Mouse (Mus musculus): ENCODE measurements around the gene Ift81. TPM values are rescaled to one million over a fixed set of nuclear protein-coding genes. Genes with fewer than 3 reads are reported as not detected.

Ift81 gene
- polyA plus RNA-seq, 1 experiment from 2014 or later: 48.3 TPM

- ChIA-PET POLR2A (no interaction called here), CTCF (interaction anchor here (1.4 kb wide), 1 partner anchor 12 kb away, joined by 3 read pairs; no protein-coding TSS in a partner anchor)
- in situ Hi-C loops (cut with MboI; ENCODE audit: low pct_unique_long_range_greater_than_20kb): no loop called here
Observed at GRCm38 (mm10) chr5:122552638-122553037, 61.7 kb downstream of the Ift81 start.

GRCm38 (mm10) chr5:122550460-122550859 lies 63.9 kb downstream of the Ift81 start:
- H3K27me3 ChIP-seq: no peaks in the 10 kb centered on the region
- no peak for ATAC-seq
- ChIA-PET POLR2A (no interaction called here), CTCF (interaction anchor here (0.9 to 2.2 kb wide), 4 partner anchors 8 to 35 kb away, joined by 4 to 9 read pairs (median 4); no protein-coding TSS in a partner anchor)
- no peak for DNase-seq (ENCODE audit: low read depth, low spot score)
- in situ Hi-C loops (cut with MboI; ENCODE audit: low pct_unique_long_range_greater_than_20kb): no loop called here
- no peak for TF ChIP-seq CTCF (IDR thresholded peaks at IDR 0.05)

More at GRCm38 (mm10) chr5:122552638-122553037, 61.7 kb downstream of the Ift81 start:
- H3K27me3 ChIP-seq: no peaks in the 10 kb centered on the region
- DNase-seq (ENCODE audit: low read depth, low spot score) (no peak), ATAC-seq (no peak)
- no peak for TF ChIP-seq CTCF (IDR thresholded peaks at IDR 0.05)

DNA sequence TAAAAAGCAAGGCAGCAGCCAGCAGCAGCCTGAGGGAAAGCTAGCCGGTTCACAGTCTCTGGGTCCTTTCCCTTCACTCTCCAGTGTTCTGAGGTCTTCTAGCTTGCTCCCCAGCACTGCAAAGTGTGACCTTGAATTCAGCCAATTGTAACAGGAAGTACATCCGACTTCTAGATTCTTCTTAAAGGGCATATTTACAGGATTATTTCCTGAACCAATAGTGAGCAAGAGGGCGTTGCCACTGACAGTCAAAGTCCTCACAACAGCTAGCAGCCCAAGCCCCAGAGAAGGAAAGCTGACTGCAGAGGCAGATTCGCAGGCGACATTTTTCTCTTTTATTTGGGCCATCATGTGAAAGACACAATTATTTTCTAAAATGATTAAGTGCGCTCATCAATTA lies 65.6 kb downstream of the Ift81 start:
- CTCF ChIA-PET: interaction anchor here (1.2 to 2.9 kb wide), 5 partner anchors 12 to 74 kb away, joined by 3 to 9 read pairs (median 3); no protein-coding TSS in a partner anchor
- ATAC-seq (no peak), DNase-seq (ENCODE audit: low read depth, low spot score) (no peak)
- in situ Hi-C loops (cut with MboI; ENCODE audit: low pct_unique_long_range_greater_than_20kb): no loop called here
- no peak for TF ChIP-seq CTCF (IDR thresholded peaks at IDR 0.05)
- POLR2A ChIA-PET: interaction anchor here (0.7 to 1.3 kb wide), 2 partner anchors 47 to 127 kb away, joined by 6 to 7 read pairs; partner anchors contain the start of genes Anapc7 and Atp2a2
- no peaks in the 10 kb centered on the region for H3K27me3 ChIP-seq

GRCm38 (mm10) chr5:122547810-122548209 lies 66.5 kb downstream of the Ift81 start:
- ChIA-PET POLR2A (interaction anchor here (0.6 to 1.3 kb wide), 3 partner anchors 44 to 183 kb away, joined by 3 to 7 read pairs (median 3); partner anchors contain the start of gene Atp2a2), CTCF (interaction anchor here (0.9 to 2.9 kb wide), 15 partner anchors 10 to 112 kb away, joined by 3 to 9 read pairs (median 4); no protein-coding TSS in a partner anchor)
- in situ Hi-C loops (cut with MboI; ENCODE audit: low pct_unique_long_range_greater_than_20kb): no loop called here
- no peak for ATAC-seq
- no peaks in the 10 kb centered on the region for H3K27me3 ChIP-seq
- TF ChIP-seq CTCF (IDR thresholded peaks at IDR 0.05): no peak
- no peak for DNase-seq (ENCODE audit: low read depth, low spot score)

GRCm38 (mm10) chr5:122547251-122547714 lies 67.0 kb downstream of the Ift81 start:
- ChIA-PET CTCF (interaction anchor here (0.8 to 2.9 kb wide), 15 partner anchors 9 to 111 kb away, joined by 3 to 9 read pairs (median 4); partner anchors contain the start of gene Atp2a2), POLR2A (interaction anchor here (0.6 to 1.3 kb wide), 6 partner anchors 17 to 184 kb away, joined by 3 to 7 read pairs (median 3); partner anchors contain the start of gene Atp2a2)
- H3K27me3 ChIP-seq: no peaks in the 10 kb centered on the region
- DNase-seq (ENCODE audit: low read depth, low spot score) (peak; percentile 85), ATAC-seq (peak; percentile 85)
- in situ Hi-C loops (cut with MboI; ENCODE audit: low pct_unique_long_range_greater_than_20kb): no loop called here
- peak; percentile 83 for TF ChIP-seq CTCF (IDR thresholded peaks at IDR 0.05)

DNA sequence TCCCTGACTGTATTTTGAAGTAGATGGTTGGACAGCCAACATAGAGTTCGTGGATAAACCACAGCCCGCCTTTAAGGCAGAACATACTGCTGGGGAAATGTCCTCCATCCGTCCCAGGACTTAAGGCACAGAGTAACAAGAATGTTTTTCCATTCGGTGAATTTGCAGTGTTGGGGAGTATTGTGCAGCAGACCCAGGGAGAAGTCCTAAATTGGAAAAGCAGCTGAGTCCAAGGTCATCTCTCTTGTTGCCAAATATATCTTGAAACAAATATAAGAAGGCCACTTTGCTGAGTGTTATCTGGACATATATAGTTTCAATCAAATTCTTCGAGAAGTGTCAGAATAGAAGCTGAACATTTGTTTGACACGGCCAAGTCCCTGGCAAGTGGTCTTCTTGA lies 70.9 kb downstream of the Ift81 start:
- H3K27me3 ChIP-seq: no peaks in the 10 kb centered on the region
- ATAC-seq (no peak), DNase-seq (ENCODE audit: low read depth, low spot score) (no peak)
- ChIA-PET CTCF (interaction anchor here (1.1 to 1.3 kb wide), 2 partner anchors 38 to 59 kb away, joined by 3 to 5 read pairs; no protein-coding TSS in a partner anchor), POLR2A (no interaction called here)
- in situ Hi-C loops (cut with MboI; ENCODE audit: low pct_unique_long_range_greater_than_20kb): no loop called here
- no peak for TF ChIP-seq CTCF (IDR thresholded peaks at IDR 0.05)

DNA sequence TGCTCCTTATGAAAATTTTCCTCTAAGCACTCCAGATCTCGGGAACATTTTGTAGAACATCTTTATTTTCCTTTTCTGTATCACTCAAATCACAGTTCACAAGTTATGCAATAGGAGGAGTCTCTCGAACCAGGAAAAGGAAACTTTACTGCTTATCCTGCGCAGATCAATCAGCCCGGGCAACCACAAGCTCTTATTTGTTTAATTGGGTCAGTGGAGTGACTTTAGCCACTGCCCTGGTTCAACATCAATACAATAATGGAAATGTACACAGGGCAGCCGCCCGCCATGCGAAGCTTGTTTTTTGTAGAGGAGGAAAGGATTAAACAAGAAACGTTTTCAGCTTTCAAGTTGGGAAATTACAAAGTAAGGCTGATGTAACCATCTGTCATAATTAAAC lies 72.4 kb downstream of the Ift81 start:
- CTCF ChIA-PET: interaction anchor here (1.0 kb wide), 1 partner anchor 10 kb away, joined by 4 read pairs; no protein-coding TSS in a partner anchor
- no peaks in the 10 kb centered on the region for H3K27me3 ChIP-seq
- no peak for ATAC-seq
- in situ Hi-C loops (cut with MboI; ENCODE audit: low pct_unique_long_range_greater_than_20kb): no loop called here
- no peak for TF ChIP-seq CTCF (IDR thresholded peaks at IDR 0.05)
- no peak for DNase-seq (ENCODE audit: low read depth, low spot score)
- POLR2A ChIA-PET: interaction anchor here (0.7 kb wide), 1 partner anchor 30 kb away, joined by 3 read pairs; no protein-coding TSS in a partner anchor

DNA sequence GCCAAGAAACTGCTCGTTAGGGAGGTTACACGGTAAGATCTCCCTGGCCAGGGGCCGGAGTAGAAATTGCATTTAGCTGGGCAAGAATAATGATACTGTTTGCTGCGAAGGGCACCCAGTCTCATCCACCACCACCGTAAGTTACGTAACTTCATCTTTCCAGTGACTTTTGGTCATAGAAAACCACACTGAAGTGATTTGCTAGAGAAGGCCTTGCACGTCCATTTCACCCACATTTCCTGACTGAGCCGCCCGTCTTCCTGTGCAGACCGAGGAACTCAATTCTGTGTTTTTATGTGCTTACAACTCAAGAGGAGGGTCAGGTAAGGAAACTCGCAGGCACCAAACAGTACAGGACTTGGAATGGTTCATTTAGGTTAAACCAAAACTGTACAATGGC lies 76.2 kb downstream of the Ift81 start:
- DNase-seq (ENCODE audit: low read depth, low spot score) (no peak), ATAC-seq (no peak)
- ChIA-PET CTCF (interaction anchor here (1.8 kb wide), 2 partner anchors 9 to 11 kb away, joined by 5 read pairs; no protein-coding TSS in a partner anchor), POLR2A (interaction anchor here (0.7 to 1.1 kb wide), 2 partner anchors 8 to 33 kb away, joined by 3 to 4 read pairs; no protein-coding TSS in a partner anchor)
- in situ Hi-C loops (cut with MboI; ENCODE audit: low pct_unique_long_range_greater_than_20kb): no loop called here
- no peaks in the 10 kb centered on the region for H3K27me3 ChIP-seq
- no peak for TF ChIP-seq CTCF (IDR thresholded peaks at IDR 0.05)

- in situ Hi-C loops (cut with MboI; ENCODE audit: low pct_unique_long_range_greater_than_20kb): no loop called here
- no peak for TF ChIP-seq CTCF (IDR thresholded peaks at IDR 0.05)
- DNase-seq (ENCODE audit: low read depth, low spot score): no peak
- ATAC-seq: no peak
- POLR2A ChIA-PET: interaction anchor here (1.1 kb wide), 1 partner anchor 33 kb away, joined by 4 read pairs; no protein-coding TSS in a partner anchor
- H3K27me3 ChIP-seq: no peaks in the 10 kb centered on the region
- CTCF ChIA-PET: interaction anchor here (1.8 kb wide), 2 partner anchors 10 to 11 kb away, joined by 5 read pairs; no protein-coding TSS in a partner anchor
Observed at GRCm38 (mm10) chr5:122537654-122538053, 76.7 kb downstream of the Ift81 start.

DNA sequence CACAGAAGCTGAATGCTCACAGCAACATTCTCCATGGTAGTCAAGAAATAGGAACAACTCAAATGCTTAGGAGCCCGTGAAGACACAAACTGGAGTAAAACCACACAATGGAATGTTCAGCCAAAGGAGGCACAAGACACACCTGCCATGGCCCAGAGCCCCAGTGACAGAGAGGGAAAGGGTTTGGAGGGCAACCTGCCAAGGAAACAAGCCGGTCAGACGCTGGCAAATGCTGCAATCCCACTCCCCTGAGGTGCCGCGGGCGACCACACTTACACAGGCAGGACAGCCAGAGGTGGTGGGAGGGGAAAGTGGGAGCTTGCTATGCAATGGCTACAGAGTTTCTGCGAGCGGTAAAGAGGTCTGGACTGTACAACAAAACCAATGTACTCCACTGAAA lies 80.4 kb downstream of the Ift81 start:
- no peaks in the 10 kb centered on the region for H3K27me3 ChIP-seq
- ChIA-PET CTCF (no interaction called here), POLR2A (interaction anchor here (1.0 kb wide), 1 partner anchor 130 kb away, joined by 3 read pairs; no protein-coding TSS in a partner anchor)
- DNase-seq (ENCODE audit: low read depth, low spot score) (no peak), ATAC-seq (no peak)
- TF ChIP-seq CTCF (IDR thresholded peaks at IDR 0.05): no peak
- in situ Hi-C loops (cut with MboI; ENCODE audit: low pct_unique_long_range_greater_than_20kb): no loop called here

Measured in Patski (cell line).